Mouse (Mus musculus) CD4-positive helper T cell, adult 2 months (primary cell): ENCODE data around the gene Olfr715b.
"Not testable (repeated sequence)": the region's sequence is repeated elsewhere in the genome, so short reads cannot be mapped to it uniquely, and the experiment has no call there.

Experiments
- DNase-seq: peaks from one replicate; pipeline ENCODE4 v3.0.0-alpha.2; 2012; ENCODE audit warnings: low read depth, missing footprints, low spot score

Olfr715b gene

GRCm38 (mm10) chr7:107110269-107110668, at the start of gene Olfr715b:
TSS of gene Olfr715b (minus strand) at chr7:107110369.
- DNase-seq = not testable (repeated sequence)

- not testable (repeated sequence) for DNase-seq
Measured at GRCm38 (mm10) chr7:107138027-107138426, 27.9 kb upstream of the Olfr715b start, which contains the start of gene Olfr716. TSS of gene Olfr716 (plus strand) at chr7:107138327.

- not testable (repeated sequence) for DNase-seq
Measured at GRCm38 (mm10) chr7:107130983-107131382, 20.8 kb upstream of the Olfr715b start, which contains the start of gene Olfr715. TSS of gene Olfr715 (minus strand) at chr7:107131083.

GRCm38 (mm10) chr7:107092920-107093319, 17.2 kb downstream of the Olfr715b start, which contains the start of gene Olfr17:
TSS of gene Olfr17 (plus strand) at chr7:107093220.
- DNase-seq = no peak

- DNase-seq = no peak
Measured at GRCm38 (mm10) chr7:107070681-107071080, 39.5 kb downstream of the Olfr715b start, which contains the start of gene Olfr714. TSS of gene Olfr714 (plus strand) at chr7:107070981.
